Mouse (Mus musculus): Measurements from ENCODE around the gene Rest. TPM values are rescaled to one million over a fixed set of nuclear protein-coding genes. Genes with fewer than 3 reads are reported as not detected.

Rest gene
- total RNA-seq, 4 experiments from 2014 or later = 4.1 to 6.4 (median 5.2) TPM

DNA sequence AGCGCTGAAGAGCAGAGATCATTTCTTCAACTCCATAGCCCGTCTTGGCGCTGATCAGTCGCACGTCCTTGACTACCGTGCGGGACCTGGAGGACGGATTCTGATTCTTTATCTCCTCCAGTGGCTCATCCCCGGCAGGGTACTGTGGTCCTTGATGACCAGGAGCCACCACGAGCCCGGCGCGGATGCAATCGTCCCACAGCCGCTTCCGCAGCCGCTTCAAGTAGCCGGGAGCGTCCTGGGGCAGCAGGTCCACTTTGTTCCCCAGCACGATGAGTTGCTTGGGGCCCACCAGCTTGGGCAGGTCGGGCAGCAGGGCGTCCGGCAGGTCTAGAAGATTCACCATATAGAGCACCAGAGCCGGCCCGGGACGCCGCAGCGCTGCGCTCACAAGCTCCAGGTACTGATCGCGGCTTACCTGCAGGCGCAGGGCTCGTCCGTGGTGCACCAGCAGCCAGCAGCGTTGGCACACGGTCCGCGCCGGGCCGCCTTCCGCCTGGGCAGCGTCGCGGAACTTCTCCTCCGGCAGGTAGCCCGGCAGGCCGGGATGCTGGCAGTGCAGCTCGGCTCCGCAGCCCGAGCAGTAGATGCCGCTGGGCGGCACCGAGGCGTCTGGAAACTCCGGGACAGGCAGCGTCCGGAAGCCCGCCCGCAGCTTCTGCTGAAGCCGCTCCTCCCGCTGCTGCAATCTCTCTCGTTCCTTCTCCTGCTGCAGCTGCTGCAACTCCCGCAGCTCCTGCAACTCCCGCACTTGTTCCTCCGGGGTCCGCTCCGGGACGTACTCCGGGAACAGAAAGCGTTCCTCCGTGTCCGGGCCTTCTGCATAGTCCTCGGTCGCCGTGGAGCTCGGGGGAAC, 44.0 kb downstream of the Rest start:
- peak in 1 of 2 experiments; percentile 9 for DNase-seq (ENCODE audit: low spot score in 2 of 2)

DNA sequence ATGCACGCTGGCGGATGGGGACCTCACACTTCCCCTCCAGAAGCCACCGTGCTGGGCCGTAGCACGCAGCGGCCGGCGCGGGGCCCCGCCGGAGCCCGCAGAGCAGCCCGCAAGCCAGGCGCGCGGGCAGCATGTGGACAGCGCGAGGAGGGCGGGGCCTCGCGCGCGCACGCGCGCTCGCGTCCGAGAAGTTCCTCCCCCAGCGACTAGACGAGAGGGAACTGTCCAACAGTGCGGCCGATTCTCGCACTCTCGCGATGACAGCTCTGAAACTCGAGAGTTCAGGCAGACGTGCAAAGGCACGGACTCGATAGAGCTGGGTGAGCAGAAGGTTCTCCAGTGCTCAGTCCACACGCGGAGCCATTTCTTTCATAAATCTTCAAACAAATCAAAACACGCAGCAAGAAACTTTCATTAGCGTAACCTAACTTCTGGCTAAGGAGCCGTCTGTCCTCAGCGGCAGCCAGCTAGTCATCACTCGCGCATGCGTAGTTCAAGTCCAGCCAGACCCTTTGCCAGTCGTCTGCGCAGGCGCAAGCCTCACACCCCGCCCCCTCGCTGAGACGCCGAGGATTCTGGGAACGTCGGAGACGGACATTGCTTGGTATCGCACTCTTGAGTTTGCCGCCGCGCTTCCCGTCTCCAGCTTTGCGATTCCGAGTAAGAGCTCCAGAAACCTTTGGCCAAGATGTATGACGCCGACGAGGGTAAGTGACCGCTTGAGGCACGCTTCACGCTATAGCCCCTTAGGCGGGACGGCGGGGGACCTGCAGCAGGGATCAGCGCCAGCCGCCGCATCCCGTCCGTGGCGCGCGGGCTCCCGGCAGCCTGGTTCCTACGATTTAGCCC, 44.9 kb downstream of the Rest start, which contains the start of the genes Noa1 and Polr2b:
TSS of gene Noa1 (minus strand) at position 161 of the 849 bp plus-strand sequence.
TSS of gene Polr2b (plus strand) at position 224 of the 849 bp plus-strand sequence.
- DNase-seq (ENCODE audit: low spot score in 2 of 2) = peak; percentile 97 to 99

DNA sequence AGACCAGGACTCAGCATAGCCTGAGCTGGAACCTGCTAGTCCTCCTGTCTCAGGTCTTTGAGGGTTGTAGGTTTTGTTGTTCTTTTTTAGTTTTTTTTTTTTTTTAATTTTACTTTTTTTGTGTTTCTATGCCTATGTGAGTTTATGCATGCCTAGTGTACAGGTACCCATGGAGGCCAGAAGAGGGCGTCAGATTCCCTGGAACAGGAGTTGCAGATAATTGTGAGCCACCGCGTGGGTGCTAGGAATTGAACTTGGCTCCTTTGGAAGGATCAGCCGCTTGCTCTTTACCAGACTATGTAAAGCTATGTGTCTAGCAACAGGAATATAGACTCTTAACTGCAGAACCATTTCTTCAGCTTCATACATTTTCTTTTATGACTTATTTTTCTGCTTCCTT, 48.9 kb downstream of the Rest start:
- DNase-seq (ENCODE audit: low spot score in 2 of 2) = no peak

DNA sequence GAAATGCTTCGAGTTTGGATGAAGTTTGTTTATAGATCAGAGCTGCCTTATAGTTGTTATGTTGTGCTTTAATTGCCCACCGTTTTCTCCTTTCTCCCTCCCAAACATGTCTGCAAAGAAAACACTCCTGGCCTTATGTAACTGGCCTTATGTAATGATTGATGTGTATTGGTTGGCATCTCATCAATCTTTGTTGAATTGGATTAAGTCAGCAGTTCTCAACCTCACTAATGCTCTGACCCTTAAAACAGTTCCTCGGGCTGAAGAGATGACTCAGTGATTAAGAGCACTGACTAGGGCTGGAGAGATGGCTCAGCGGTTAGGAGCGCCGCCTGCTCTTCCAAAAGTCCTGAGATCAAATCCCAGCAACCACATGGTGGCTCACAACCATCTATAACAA, 49.7 kb downstream of the Rest start:
- no peak for DNase-seq (ENCODE audit: low spot score in 2 of 2)

DNA sequence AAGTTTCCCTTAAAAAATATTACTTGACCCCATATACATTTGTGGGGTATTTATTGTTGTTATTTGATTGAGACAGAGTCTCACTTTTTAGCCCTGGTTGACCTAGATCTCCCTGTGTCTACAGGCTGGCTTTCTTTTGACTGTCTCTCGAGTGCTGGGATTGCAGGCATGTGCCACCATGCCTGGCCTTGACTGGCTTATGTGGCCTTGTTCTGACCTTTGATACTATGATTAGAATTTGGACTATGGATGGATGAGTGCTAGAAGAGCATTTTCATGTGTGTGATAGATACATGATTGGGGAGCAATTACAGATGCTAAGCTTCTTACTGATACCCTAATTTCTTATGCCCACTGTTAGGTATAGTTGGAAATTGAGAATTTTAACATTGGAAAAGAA, 59.6 kb downstream of the Rest start:
- DNase-seq (ENCODE audit: low spot score in 2 of 2) = no peak

DNA sequence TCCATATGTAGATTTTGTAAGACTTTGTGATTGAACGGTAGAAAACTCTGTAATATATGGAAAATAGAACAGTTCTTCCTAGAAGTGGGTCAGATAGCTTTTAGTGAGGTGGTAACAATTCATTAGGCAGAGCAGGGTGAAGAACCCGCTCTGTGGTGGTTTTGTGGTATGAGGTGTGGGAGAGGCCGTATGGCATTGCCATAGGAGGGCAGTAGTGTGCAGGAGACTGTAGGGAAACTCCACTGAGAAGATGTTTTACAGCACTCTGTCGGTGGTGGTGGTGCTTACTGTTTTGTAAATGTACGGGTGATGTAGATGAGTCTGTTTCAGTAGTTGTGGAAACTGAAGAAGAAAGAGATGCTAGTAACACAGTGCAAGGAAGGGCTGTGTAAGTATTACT, 64.9 kb downstream of the Rest start:
- DNase-seq (ENCODE audit: low spot score in 2 of 2) = no peak

Small RNAs within 50 kb of the gene (microRNA-seq; reads per million reads assigned to microRNA genes)
- 0 reads per million in 2 experiments for gene Mir5098

Other genes with a start within 250 kb of the Rest start
- gene Thegl, start 249.5 kb upstream of the Rest start, total RNA-seq (2022) = 1 to 10 TPM in 1 of 4 experiments, under 1 TPM in 3; 0.51 to 1.0 (median 0.79) TPM
- gene Hopx, start 150.4 kb upstream of the Rest start, total RNA-seq (2022) = 10 to 100 TPM; 67.3 to 87.2 (median 72.1) TPM
- gene Spink2, start 54.0 kb upstream of the Rest start, total RNA-seq (2022) = not detected
- gene Noa1, start 44.6 kb downstream of the Rest start, total RNA-seq (2022) = 10 to 100 TPM; 21.8 to 30.1 (median 23.7) TPM
- 10 to 100 TPM; 45.8 to 49.4 (median 47.3) TPM for gene Polr2b, start 44.7 kb downstream of the Rest start, total RNA-seq (2022)
- 10 to 100 TPM; 19.3 to 31.5 (median 25.8) TPM for gene Igfbp7, start 142.6 kb downstream of the Rest start, total RNA-seq (2022)